Mouse (Mus musculus): ENCODE measurements around the gene Macrod1.

The Macrod1 gene

GRCm38 (mm10) chr19:7240782-7241690 is 184.4 kb downstream of the Macrod1 start, which contains the start of gene Naa40:
Gene Naa40 (minus strand): TSS chr19:7241183.
- DNase-seq, result peak; percentile 91 to 95

GRCm38 (mm10) chr19:7246021-7246420 is 189.4 kb downstream of the Macrod1 start:
- DNase-seq, result no peak
